Mouse (Mus musculus): ENCODE data around the gene Nfatc3. TPM values are rescaled to one million over a fixed set of nuclear protein-coding genes. Genes with fewer than 3 reads are reported as not detected.
A peak's percentile ranks its signal among the peaks of the same experiment; 100 is the strongest.
"Not testable (repeated sequence)": the region's sequence is repeated elsewhere in the genome, so short reads cannot be mapped to it uniquely, and the experiment has no call there.

Gene Nfatc3
- polyA plus RNA-seq (2012; fragmentation: generic; extraction: Trizol): 12.6 TPM
- long read RNA-seq, experiment 1, partial matches to known transcripts: 0 of 3 reads
- long read RNA-seq, experiment 1, other reads (novel, unspliced or antisense): 3 of 3 reads
- long read RNA-seq, experiment 2, partial matches to known transcripts: 0 of 6 reads
- long read RNA-seq, experiment 2, other reads (novel, unspliced or antisense): 5 of 6 reads

DNA sequence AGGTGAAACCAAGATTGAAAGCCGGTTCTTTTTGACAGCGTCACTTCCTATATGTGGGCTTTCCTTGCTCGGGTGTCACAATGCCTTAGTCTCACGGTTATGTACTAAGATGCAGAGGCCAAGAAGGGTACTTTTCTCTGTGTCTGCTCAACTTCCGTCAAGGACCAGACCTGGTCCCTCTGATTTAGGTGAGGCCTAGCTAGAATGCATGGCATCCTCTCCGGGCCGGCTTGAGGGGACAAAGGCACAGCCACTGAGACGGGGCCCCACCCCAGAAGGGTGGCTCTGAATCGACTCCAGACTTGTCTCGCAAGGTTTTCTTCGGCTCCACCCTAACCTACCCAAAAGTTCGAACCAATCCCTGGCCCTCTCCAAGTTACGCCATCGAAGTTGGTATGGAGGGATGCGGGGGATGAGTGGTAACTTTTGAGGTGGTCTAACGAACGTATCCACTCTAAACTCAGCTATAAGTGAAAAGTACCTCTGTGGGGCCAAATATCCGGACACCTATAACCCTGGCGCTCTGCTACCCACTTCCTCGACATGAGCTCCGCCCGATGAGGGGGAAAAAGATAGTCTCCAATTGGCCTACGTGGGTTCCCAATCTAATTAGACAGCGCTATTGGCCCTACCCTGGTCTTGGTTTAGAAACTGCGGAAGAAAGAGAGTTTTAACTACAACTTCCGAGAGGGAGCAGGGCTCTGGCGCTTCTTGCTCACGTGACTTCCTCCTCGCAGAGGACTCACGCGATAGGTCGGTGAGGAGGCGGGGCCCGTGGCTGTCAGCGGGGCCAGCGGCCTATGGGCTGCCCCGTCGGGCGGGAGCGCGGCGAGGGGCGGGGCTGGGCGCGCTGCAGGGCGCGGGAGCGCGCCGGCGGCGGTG, at the start of gene Nfatc3:
Gene Nfatc3 (plus strand): TSS at position 110 of the 882 bp plus-strand sequence.
- peak within 1 kb of the TSS; percentile 88 for H3ac ChIP-seq (ENCODE audit: control insufficient read depth, insufficient read length, low read depth)
- H3K4me3 ChIP-seq (ENCODE audit: insufficient read depth, poor library complexity, severe bottlenecking): peak within 1 kb of the TSS; percentile 71
- TF ChIP-seq MYOD1 (IDR thresholded peaks at IDR 0.05; ENCODE audit: control insufficient read depth, insufficient read length, low read depth) (no peak), USF1 (IDR thresholded peaks at IDR 0.05; ENCODE audit: low read depth) (peak; percentile 99), CEBPB (IDR thresholded peaks at IDR 0.05; ENCODE audit: low read depth) (no peak), CTCF (IDR thresholded peaks at IDR 0.05; ENCODE audit: control insufficient read depth, insufficient read depth, insufficient read length) (no peak), FOSL1 (IDR thresholded peaks at IDR 0.05; ENCODE audit: insufficient read depth, low read length, poor library complexity, severe bottlenecking) (no peak), MYOG (IDR thresholded peaks at IDR 0.05; ENCODE audit: control insufficient read depth, extremely low read depth, insufficient read length) (no peak), MAX (IDR thresholded peaks at IDR 0.05) (peak; percentile 30)

DNA sequence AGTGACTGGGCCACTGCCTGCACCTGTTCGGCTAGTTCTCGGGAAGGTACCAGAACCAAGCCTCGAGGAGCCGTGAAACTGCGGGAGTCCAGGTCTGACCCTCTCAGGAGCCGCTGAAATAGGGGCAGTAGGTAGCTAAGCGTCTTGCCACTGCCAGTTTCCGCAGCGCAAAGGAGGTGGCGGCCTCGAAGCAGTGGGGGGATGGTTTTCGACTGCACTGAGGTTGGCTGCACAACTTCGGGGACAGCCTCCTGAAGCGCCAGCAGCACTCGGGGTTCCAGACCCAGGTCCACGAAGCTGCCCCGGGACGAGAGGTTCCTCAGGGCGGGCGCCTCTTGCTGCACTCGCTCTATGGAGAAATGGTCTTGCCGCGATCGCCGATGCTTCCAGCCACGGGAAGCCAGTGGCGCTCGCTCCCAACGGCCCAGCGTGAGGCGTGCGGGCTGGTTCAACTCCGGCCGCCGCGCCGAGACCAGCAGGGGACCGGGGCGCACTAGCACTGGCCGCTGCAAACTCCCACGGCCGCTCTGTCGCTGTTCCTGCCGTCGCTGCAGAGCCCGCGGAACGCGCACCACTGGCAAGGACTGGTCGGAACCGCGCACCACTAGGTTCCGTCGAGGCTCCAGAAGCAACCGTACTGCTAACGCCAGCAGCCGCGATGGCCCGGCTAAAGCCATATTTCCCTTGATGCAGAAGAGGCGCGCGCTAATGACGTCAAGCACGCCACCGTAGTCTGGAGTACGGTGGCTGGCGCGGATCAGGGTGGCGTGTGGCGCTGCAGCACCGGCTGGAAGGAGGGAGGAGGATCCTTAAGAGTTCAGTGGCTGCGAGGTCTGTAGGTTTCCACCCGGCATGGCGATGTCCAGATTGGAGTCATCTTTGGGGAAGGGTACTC, 47.6 kb upstream of the Nfatc3 start:
- Histone ChIP-seq H3K4me3 (ENCODE audit: insufficient read depth, poor library complexity, severe bottlenecking) (peak overlapping the region; percentile 89), H3K79me3 (ENCODE audit: low read depth) (peaks cover 12% of the 10 kb centered on the region), H3K27me3 (ENCODE audit: control insufficient read depth, insufficient read depth, insufficient read length) (no peaks in the 10 kb centered on the region), H3ac (ENCODE audit: control insufficient read depth, insufficient read length, low read depth) (peak overlapping the region; percentile 88), H3K79me2 (ENCODE audit: control insufficient read depth, insufficient read depth) (peaks cover 40% of the 10 kb centered on the region), H3K36me3 (ENCODE audit: control insufficient read depth, insufficient read depth) (peaks cover 10% of the 10 kb centered on the region)
- TF ChIP-seq CTCF (IDR thresholded peaks at IDR 0.05; ENCODE audit: control insufficient read depth, insufficient read depth, insufficient read length): peak; percentile 2
- no peak for TF ChIP-seq FOSL1 (IDR thresholded peaks at IDR 0.05; ENCODE audit: insufficient read depth, low read length, poor library complexity, severe bottlenecking)
- TF ChIP-seq MYOG (IDR thresholded peaks at IDR 0.05; ENCODE audit: control insufficient read depth, extremely low read depth, insufficient read length): no peak
- TF ChIP-seq MYOD1 (IDR thresholded peaks at IDR 0.05; ENCODE audit: control insufficient read depth, insufficient read length, low read depth): no peak
- TF ChIP-seq CEBPB (IDR thresholded peaks at IDR 0.05; ENCODE audit: low read depth): no peak
- peak; percentile 94 for TF ChIP-seq MAX (IDR thresholded peaks at IDR 0.05)
- no peak for TF ChIP-seq USF1 (IDR thresholded peaks at IDR 0.05; ENCODE audit: low read depth)

More for the DNA sequence above, at the start of gene Nfatc3:
- peaks cover 44% of the 10 kb centered on the region for H3K79me2 ChIP-seq (ENCODE audit: control insufficient read depth, insufficient read depth)
- H3K36me3 ChIP-seq (ENCODE audit: control insufficient read depth, insufficient read depth): no peaks in the 10 kb centered on the region
- no peaks in the 10 kb centered on the region for H3K27me3 ChIP-seq (ENCODE audit: control insufficient read depth, insufficient read depth, insufficient read length)
- H3K79me3 ChIP-seq (ENCODE audit: low read depth): peaks cover 42% of the 10 kb centered on the region

DNA sequence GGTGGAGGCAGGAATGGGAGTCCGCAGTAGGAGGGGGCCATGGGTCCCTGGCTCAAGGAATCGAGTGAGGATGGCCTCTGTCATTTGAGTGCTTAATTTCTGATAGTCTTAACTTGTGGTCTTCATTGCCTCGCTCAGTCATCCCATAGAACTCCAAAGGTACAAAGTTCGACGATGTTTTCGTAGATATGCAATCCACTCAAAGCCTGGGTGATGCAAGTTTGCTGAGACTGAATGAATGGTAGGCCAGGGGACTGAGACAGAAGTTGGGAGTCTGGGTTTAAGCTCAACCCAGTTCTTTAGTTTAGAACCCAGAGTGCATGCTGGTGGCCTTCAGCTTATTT, 47.0 kb upstream of the Nfatc3 start, which contains the start of gene Ddx28:
Gene Ddx28 (minus strand): TSS at position 240 of the 344 bp plus-strand sequence.
- H3K36me3 ChIP-seq (ENCODE audit: control insufficient read depth, insufficient read depth): peaks cover 15% of the 10 kb centered on the region
- peak within 1 kb of the TSS; percentile 89 for H3K4me3 ChIP-seq (ENCODE audit: insufficient read depth, poor library complexity, severe bottlenecking)
- peaks cover 12% of the 10 kb centered on the region for H3K79me3 ChIP-seq (ENCODE audit: low read depth)
- no peaks in the 10 kb centered on the region for H3K27me3 ChIP-seq (ENCODE audit: control insufficient read depth, insufficient read depth, insufficient read length)
- peak within 1 kb of the TSS; percentile 88 for H3ac ChIP-seq (ENCODE audit: control insufficient read depth, insufficient read length, low read depth)
- H3K79me2 ChIP-seq (ENCODE audit: control insufficient read depth, insufficient read depth): peaks cover 40% of the 10 kb centered on the region
- no peak for TF ChIP-seq MAX (IDR thresholded peaks at IDR 0.05)
- no peak for TF ChIP-seq MYOD1 (IDR thresholded peaks at IDR 0.05; ENCODE audit: control insufficient read depth, insufficient read length, low read depth)
- TF ChIP-seq MYOG (IDR thresholded peaks at IDR 0.05; ENCODE audit: control insufficient read depth, extremely low read depth, insufficient read length): no peak
- no peak for TF ChIP-seq CEBPB (IDR thresholded peaks at IDR 0.05; ENCODE audit: low read depth)
- no peak for TF ChIP-seq CTCF (IDR thresholded peaks at IDR 0.05; ENCODE audit: control insufficient read depth, insufficient read depth, insufficient read length)

DNA sequence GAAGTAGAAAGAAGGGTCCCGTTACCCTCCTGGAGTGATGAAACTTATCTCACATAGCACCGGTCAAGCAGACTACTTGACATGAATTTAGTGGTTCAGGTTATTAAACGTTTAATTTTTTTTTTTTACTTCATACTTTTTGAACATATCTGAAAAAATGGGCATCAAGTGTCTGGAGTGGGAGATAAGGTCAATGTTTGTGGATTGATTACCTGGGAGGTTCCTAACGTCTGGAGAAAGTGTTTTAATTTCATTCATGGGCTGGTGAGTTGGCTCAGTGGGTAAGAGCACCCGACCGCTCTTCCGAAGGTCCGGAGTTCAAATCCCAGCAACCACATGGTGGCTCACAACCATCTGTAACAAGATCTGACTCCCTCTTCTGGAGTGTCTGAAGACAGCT, 46.4 kb upstream of the Nfatc3 start:
- Histone ChIP-seq H3K79me2 (ENCODE audit: control insufficient read depth, insufficient read depth) (peaks cover 40% of the 10 kb centered on the region), H3K79me3 (ENCODE audit: low read depth) (peaks cover 12% of the 10 kb centered on the region), H3K36me3 (ENCODE audit: control insufficient read depth, insufficient read depth) (peaks cover 15% of the 10 kb centered on the region)
- not testable (repeated sequence) for H3ac ChIP-seq (ENCODE audit: control insufficient read depth, insufficient read length, low read depth); H3K27me3 ChIP-seq (ENCODE audit: control insufficient read depth, insufficient read depth, insufficient read length); H3K4me3 ChIP-seq (ENCODE audit: insufficient read depth, poor library complexity, severe bottlenecking)

DNA sequence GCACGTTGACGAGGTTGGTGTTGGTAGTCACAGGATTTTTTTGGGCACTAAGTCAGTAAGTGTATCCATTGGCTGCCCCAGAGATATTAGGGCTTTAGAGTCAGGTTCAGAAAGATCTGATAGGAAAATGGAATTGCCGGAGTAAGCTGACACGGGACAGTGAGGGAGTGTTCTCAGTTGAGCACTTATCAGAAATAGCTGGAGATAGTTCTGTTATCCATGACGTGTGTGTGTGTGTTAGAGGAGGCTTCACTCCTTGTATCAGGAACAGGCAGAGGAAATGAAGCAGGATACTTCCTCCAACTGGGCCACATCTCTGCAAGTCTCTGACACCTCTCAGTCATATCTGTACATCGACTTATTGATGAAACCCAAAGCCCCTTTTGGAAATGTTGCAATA, 42.4 kb upstream of the Nfatc3 start:
- no peak for TF ChIP-seq MYOG (IDR thresholded peaks at IDR 0.05; ENCODE audit: control insufficient read depth, extremely low read depth, insufficient read length)
- TF ChIP-seq CEBPB (IDR thresholded peaks at IDR 0.05; ENCODE audit: low read depth): no peak
- no peak overlapping the region for H3ac ChIP-seq (ENCODE audit: control insufficient read depth, insufficient read length, low read depth)
- H3K36me3 ChIP-seq (ENCODE audit: control insufficient read depth, insufficient read depth): peaks cover 15% of the 10 kb centered on the region
- no peaks in the 10 kb centered on the region for H3K27me3 ChIP-seq (ENCODE audit: control insufficient read depth, insufficient read depth, insufficient read length)
- H3K4me3 ChIP-seq (ENCODE audit: insufficient read depth, poor library complexity, severe bottlenecking): no peak overlapping the region
- H3K79me3 ChIP-seq (ENCODE audit: low read depth): peaks cover 2% of the 10 kb centered on the region
- peaks cover 14% of the 10 kb centered on the region for H3K79me2 ChIP-seq (ENCODE audit: control insufficient read depth, insufficient read depth)

Measured in C2C12 (cell line).